Mouse (Mus musculus) thymus, postnatal 14 days (tissue): Measurements from ENCODE around the gene Cpt2.

Experiments used
- DNase-seq: peaks from one replicate; pipeline ENCODE4 v3.0.0; 2021

Gene Cpt2

DNA sequence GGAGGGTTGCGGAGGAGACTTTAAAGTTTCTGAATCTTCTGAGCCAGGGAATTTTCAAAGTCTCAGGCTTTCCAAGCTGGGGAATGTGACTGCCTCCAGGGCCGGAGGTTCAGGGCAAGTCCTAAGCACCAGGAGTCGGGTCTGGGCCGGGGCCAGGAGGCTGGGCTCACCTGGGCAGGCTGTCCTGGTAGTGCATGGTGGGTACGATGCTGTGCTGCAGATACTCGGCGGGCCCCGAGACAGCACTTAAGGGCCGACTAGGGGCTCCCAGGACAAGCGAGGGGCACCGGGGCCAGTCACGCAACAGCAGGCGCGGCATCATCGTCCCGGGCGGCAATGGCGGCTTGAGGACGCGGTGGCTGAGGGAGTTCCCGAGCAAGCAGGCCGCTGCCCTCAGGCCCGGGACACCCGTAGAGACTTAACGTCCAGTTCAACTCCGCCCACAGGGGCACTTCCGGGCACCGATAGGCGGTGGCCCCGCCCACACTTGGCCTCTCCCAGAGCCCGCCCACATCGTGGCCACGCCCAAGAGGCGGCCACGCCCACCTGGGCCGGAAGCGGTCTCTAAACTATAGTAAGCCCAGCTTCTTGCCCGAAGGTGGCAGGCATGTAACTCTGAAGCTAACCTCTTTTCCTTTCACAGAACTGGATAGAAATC, at the start of gene Cpt2:
Gene Cpt2 (minus strand): TSS at position 466 of the 658 bp plus-strand sequence.
- DNase-seq = peak; percentile 94

DNA sequence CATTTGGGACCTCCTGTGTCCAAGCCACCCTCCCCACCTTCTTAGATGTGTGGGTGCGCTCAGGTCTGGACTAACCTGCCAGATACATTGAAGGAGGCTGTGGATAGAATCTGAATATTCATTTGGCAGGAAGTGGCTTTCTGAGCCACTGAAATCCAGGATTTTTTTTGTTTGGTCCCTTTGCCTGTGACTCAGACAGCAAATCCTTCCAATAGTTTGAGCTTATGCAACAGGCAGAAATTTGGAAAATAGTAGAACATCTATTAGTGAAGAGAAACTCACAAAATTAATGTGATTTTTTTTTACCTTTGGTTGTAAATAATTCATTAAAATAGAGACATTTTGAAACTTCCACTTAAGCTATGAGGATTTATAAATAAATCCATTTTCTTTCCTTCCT, 47.8 kb upstream of the Cpt2 start:
- no peak for DNase-seq

DNA sequence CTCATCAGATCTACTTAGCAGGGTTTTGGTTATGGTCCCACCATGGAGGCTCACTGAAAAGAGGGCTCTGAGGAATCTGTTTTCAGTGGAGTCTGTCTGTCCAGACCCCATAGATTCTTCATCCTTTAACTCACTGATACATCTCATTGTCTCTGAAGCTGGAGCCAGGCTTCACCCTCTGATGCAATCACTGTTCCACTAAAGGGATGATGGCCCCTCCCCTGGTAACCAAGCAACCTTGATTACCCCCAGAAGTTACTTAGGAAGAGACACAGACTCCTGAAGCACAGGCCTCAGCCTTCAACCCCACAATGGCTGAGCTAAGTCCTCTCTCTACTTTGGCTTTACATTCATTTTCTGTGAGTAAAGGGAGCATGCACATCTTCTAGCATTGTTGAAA, 46.4 kb upstream of the Cpt2 start:
- no peak for DNase-seq

DNA sequence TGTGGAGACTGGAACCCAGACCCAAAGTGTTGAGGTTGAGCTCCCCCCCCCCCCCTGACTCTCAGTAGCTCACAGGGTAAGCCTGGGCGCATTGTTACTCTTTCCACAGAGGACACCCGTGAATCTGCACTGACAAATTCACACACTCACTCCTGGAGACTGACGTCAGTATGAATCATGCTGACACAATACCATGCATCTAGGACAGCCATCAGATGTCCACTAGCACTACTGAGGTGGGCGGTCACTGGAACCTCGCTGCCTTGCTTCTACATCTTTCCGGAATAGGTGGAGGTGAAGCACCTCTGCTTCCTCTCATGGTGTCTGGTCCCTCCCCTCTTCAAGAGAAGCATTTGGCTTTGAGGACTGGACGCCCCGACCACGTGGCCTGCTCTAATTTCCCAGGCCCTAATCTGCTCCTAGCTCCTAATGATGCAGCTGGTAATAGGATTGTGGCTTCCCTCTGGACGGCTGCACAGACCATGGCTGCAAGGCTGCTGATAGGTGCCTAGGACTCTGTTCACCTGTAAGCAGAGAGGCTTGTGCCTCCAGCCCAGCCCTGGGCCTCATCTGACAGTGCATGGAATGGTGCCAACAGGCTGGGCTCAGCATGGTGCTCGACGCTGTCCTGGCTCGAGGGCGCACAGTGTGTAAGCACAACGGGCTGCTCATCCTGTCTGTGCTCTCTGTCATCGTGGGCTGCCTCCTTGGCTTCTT, 44.7 kb upstream of the Cpt2 start, which contains the start of gene Slc1a7:
Gene Slc1a7 (plus strand): TSS at position 367 of the 717 bp plus-strand sequence.
- DNase-seq = no peak

DNA sequence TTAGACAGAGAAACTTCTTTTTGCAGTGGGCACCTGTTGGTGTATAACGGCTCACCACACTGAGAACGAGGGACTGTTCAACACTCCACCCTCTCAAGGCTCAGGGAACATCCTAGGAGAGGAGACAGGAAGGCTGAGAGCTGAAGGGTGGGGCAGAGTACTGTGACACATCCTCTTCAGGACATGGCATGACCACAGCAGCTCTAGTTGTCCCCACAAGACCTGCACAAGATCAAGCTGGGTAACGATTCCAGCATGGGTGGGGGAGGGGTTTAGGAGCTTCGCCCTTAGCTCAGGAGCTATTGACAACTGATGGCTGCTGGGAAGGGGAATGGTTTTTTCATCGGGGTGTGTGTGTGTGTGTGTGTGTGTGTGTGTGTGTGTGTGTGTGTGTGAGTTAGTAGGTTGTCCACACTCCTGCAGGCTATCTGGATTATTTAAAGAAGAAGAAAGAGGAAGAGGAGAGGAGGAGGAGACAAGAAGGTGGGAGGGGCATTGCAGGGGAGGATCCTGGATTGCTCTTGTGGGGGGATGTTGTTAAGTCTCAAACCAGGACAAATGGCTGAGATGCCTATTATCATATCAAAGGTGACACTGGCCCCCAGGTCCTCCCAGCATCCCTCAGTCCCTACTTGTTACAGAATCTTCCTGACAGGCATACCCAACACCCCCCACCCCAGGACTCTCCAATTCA, 43.2 kb upstream of the Cpt2 start:
- no peak for DNase-seq

DNA sequence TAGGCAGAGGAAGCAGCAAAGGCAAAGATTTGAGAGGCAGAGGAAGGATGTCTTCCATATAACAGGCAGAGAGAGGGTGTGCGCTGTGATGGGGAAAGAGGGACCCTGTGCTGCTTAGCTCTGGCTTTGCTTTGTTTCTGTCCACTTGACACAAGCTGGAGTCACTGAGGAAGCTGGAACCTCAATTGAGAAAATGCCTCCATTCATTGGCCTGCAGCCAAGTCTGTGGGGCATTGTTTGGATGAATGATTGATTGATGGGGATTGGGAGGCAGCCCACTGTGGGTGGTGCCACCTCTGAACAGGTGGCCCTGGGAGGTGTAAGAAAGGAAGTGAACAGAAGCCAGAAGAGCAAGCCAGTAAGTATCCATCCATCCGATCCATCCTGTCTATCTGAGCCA, 39.4 kb upstream of the Cpt2 start:
- no peak for DNase-seq

DNA sequence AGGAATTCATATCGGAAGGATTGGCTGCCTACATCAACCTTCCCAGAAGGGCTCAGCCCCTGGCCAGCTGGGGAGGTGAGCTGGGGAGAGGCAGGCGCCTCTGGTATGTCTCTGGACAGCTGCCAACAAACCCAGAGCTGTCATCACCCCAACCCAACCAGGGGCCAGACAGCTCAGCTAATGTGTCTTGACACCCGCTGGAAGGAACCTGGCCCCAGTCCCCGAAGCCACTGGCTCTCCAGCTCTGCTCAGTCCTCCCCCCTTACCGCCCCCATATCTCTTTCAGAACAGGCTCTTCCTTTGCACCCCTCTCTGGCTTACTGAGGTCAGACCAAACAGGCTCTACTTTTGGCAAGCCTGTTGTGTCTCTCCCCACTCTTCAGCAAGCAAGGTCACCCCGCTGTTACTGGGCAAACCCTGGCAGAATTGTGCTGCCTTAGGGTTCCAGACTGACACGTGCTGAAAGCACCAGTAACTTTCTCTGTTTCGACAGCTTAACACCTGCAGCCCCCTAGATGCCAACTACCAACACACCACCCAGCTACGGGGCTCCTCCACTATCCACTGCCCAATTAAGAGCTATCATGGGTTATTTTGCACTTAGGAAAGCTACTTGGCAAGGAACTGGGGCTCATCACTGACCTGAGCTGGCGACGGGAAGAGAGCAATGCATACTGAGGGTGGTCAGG, 38.8 kb upstream of the Cpt2 start:
- no peak for DNase-seq

DNA sequence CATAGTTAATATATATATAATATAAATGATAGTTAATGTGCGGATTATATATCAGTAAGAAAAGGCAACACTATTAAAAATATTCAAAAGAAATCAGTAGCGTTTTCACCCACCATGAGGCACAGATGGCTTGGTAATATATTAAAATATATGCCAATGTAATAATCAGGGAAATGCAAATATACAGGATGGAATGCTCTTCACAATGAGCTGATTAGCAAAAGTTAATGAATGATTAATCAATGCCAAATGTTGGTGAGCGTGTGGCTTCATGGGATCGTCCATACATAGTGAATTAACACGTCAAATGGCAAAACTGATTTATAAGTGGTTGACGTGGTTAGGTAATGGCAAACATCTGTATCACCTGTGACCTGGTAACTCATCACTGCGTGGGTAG, 35.1 kb upstream of the Cpt2 start:
- no peak for DNase-seq

DNA sequence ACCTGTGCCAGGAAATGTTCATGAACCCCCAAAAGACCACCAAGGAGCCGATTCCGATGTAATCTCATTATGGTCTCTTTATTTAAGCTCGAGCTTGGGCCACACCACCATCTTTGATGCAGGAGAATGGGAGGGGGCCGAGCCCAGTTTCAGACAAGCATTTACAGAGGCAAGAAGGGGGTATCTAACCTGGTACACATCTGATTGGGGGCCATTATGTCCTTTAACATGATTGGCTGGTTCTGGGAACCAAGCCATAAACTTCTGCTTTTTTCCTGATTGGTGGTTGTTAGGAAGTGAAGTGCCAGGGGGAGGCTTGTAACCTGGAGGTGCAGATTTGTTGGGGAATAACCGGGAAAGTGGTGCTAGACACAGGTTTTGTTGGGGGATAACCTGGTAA, 32.3 kb upstream of the Cpt2 start:
- DNase-seq = no peak

DNA sequence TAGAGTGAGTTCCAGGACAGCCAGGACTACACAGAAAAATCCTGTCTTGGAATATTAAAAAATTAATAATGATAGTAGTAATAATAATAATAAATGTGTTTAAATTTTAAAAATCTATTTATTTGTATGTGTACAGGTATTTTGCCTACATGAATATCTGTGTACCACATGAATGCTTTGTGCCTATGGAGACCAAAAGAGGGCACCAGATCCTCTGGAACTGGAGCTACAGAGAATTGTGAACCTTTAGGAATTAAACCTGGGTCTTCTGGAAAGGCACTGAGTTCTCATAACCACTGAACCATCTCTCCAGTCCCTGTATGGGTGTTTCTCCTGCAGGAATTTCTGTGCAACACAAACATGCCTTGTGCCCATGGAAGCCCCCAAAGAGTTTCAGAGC, 29.4 kb upstream of the Cpt2 start:
- no peak for DNase-seq

DNA sequence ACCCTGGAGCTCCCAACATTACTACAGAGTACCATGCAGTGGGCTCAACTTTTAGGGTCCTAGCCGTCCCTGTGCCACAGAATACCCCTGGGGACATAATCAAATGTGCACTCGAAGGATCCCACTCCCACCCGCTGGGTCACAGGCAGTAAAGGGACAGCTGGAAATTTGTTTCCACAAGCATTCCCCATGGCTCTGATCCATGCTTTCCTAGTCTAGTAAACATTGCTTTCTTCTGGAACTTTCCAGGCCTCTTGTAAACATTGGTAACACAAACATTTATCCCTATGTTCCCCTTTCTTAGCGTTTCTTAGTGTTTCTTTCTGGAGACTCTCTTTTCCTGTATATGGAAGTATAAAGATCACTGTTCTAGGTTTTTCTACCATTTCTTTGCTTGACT, 26.5 kb upstream of the Cpt2 start:
- no peak for DNase-seq

DNA sequence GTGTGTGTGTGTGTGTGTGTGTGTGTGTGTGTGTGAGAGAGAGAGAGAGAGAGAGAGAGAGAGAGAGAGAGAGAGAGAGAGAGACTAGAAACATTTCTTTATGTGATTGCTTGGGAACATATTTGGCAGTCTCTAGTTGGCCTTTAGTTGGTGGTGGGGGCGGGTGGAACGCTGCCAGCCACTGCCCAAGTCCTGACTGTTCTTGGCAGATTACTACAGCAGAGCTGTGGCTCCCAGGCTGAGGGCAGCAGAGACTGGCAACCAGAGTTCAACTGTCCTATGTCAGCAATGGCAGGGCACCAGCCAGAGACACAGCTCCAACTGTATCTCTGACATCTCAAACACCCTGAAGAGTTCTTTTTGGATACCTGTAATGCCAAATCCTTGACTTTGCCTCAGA, 20.7 kb upstream of the Cpt2 start:
- no peak for DNase-seq

DNA sequence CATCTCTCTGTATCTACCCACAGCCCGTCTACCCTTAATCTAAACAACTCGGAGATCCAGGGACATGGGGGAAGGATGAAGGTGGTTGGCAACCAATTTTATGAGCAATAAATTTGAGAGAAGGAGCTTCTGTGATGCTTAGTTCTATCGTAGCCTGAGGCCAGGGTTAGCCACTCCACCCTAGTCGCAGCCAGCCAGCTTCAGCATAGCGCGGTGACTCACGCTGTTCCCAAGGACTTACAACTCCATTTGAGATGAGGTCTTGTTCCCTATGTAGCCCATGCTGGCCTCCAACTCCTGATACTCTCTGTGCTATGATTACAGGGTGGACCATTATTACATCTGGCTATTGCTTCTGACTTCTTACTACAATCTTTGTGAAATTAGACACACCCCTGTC, 19.3 kb upstream of the Cpt2 start:
- DNase-seq = no peak

DNA sequence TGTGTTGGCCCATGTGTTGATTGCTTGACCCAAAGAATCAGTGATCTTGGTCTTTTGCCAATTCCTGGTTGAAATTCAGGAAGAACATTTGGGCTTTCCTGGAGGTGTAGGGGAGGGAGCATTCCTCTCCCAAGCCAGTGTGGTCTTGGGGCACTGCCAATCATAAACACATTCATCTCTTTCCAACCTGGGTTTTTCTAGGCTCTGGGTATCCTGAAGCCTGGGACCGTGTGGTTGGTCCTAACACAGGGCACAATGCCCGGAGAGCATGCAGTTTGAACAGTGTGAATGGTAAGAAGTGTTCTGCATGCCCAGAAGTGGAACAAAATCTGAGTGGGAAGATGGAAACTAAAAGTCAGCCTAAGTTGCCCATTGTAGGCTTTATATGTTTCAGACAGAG, 14.7 kb upstream of the Cpt2 start:
- DNase-seq = no peak

DNA sequence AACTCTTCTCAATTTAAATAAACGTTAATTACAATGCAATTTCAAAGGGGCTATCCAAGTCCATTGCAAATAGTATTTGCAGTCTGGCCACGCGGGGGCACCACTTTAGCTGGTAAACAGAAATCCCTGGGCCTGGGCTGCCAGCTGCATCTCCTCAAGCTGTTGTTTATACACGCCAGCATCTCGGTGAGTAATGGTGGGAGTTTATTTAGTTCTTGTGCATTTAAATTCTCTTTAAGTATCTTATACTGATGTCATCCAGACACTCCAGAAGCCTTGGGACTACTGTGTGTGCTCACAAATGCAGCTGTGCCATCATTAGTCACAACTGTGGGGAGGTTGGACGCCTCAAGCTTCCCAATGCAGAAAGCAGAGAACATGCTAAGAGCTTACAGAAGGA, 13.9 kb upstream of the Cpt2 start:
- DNase-seq = peak; percentile 72

DNA sequence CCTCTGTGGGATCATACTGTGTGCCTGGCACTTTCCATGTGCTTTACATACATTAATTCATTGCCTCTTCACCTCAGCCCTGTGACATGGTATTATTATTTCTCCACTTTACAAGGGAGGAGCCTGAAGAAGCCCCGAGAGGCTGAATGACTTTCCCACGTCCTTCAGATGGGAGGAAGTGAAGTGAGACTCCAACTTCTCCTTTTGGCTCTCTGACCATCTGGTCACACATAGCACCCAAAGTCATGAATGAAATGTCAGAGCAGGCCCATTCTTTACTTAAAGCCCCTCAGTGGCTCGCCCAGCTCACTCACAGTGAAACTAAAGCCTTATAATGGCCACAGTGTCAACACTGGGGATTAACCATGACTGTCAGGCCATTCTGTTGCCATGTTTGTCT, 11.8 kb upstream of the Cpt2 start:
- DNase-seq = no peak

DNA sequence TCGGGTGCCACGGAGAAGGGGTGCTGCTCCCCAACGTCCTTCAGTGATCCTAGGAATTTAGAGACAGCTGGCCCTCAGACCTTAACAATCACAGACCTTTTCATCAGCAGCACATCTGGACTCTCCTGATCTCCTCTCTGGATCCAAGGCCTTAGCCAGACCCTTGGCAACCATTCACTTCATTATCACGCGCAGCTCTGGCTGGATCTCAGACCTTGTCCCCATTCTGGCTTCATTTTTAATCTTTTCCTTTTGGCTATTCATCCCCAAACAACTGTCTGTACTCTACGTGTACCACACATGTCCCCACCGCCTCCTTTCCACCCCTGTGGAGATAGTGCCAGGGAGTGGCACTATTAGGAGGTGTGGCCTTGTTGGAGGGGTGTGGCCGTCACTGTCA, 9.8 kb upstream of the Cpt2 start:
- no peak for DNase-seq

DNA sequence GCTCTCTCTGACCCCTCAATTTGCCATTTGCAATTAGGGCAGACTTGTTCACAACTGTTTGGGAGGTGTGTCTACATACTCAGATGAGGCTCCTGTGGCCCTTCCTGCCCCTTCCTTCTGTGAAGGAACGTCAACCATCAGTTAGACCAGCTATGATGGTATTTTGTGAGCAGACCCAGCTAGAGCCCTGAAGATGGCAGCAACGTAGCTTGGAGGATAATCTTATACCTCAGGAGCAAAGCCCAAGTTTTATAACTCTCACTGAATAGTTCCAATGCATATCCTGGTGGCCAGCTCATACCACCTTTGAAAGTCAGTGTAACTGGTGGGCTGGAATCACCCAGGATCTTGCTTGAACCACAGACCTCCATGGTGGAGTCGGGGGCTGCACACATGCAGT, 8.0 kb upstream of the Cpt2 start:
- no peak for DNase-seq

DNA sequence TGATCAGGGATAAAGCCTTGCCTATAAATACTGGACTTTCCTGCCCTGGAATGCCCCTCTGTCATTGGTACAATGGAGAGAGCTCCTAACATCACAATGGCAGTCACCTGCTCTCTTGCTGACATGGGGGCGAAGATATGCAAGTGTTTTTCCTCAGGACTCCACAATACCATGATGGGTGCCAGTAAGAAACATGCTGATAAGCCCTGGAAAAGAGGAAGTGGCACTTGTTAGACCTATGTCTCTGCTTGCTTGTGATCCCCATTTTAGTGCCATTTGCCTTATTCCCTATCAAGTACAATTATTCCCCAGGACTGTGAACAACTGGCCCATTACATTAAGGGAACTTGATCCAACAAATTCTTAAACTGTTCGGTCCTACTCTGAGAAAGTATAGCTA, 5.3 kb upstream of the Cpt2 start:
- no peak for DNase-seq

DNA sequence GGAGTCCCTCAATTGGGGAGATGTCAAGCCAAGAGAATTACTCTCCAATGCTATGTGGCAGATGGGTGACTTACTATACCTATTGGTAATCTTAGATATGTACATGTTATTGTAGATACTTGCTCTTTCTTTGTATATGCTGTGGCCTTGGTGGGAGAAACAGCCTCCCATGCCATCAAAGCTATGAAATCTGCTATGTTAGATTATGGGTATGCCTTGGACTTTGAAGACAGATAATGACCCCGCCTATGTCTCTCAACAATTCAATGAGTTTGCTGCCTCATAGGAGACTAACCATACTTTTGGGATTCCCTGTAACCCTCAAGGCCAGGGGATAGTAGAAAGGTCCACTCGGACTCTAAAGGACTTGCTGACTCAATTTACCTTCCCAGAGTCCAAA, 4.9 kb upstream of the Cpt2 start:
- DNase-seq = no peak

DNA sequence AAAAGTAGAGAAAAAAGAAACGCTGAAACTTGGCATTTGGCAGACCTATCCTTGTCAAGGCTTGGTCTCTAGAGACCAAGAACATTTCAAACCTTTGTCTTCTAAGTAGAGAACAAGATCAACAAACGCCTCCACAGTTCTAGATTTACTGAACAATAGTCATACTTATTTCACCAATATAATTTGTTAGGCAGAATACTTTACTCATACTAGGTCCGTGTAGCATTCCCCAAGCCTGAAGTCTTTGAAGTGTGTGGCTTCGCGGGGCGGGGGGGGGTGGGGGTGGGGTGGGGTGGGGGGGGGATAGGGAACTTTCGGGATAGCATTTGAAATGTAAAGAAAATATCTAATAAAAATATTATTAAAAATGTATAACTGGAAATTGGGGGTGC, 389 bp upstream of the Cpt2 start:
- DNase-seq = no peak

DNA sequence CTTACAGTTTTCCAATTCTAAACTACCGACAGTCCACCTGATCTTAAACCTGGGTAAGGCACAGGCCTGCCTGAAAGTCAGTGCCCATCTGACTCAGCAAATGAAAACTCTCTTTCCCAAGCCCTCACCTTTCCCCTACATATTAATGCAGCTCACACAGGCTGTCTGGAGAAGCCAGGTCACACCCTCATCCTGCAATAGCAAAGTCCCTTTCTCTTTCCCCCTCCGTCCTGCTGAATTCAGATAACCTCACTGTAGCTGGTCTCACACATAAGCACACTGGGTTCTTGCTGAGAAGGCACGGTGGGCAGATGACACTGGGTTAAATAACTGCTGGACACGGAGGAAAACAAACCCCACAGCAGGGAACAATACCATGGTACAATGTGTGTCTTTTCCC, 1.5 kb downstream of the Cpt2 start:
- no peak for DNase-seq

DNA sequence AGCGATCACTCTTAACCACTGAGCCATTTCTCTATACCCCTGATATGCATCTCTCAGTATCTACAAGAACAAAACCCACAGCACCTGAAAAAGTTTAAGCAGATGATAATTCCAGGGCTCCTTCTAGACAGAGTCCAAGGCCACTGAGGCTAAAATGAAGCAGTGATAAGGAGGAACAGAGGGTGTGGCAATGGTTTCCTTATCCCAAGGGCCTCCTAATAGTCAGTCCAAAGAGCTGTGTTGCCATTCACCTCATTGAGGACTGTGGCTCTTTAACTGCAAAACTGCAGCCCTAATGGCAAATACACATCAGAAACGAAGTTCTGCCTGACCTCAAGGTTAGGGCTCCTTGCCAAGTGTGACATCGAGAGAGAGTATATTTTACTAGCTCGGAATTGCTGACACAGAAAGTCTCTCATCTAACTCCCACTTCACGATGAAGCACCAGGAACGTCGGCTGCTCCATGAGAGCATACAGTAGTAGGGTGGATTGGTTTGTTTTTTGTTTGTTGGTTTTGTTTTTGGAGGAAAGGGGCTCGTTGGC, 2.2 kb downstream of the Cpt2 start:
- no peak for DNase-seq

DNA sequence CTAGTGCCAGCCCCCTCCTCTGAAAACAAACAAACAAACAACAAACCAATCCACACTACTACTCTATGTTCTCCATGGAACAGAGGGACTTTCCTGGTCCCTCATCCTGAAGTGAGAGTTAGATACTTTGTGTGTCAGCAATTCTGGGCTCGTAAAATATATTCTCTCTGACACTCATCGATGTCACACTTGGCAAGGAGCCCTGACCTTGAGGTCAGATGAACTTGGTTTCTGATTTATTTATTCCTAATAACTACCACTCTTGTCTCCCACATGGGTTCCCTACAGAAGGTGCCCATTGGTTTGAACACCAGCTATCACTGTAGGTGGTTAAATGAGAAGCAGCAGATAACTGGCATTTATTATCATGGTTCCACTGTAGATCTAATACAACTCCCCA, 3.1 kb downstream of the Cpt2 start:
- no peak for DNase-seq
